Mouse (Mus musculus) heart, adult 2 months (tissue): ENCODE data around the gene Mertk.

ENCODE experiments used
- CTCF ChIP-seq: fragments of 200-600 bp; IDR thresholded peaks from 2 replicates; pipeline ENCODE4 v1.8.1; 2022; ENCODE audit warnings: antibody characterized with exemption, mild to moderate bottlenecking, moderate library complexity
- EP300 ChIP-seq: fragments of 200-500 bp; IDR thresholded peaks from 2 replicates; pipeline ENCODE4 v1.6.1; 2011; ENCODE audit warnings: low read depth, low read length, control low read depth; ENCODE audit not compliant: insufficient read depth
- POLR2A ChIP-seq: fragments of 200-500 bp; IDR thresholded peaks from 2 replicates; pipeline ENCODE4 v1.6.1; 2011; ENCODE audit warnings: mild to moderate bottlenecking, low read depth, low read length, control low read depth; ENCODE audit not compliant: insufficient read depth

DNA sequence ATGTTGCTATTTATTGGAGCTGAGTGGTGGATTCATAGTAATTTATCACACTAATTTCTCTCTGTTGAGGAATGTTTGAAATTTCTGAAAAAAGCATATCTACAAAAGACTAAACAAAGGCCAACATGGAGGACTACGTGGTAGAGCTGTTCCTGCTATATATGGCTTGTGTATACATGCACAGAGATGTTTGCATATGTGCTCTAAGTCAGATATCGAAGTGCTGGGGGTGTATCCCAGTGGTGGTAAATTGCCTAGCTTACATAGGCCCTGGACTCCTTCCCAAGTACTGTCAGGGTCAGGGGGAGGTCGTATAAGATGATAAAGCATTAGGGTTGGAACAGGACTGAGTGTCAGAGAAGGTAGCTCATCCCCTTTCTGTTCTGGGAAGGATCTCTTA lies 133.9 kb downstream of the Mertk start:
- TF ChIP-seq POLR2A (no peak), CTCF (no peak), EP300 (no peak)
